Mouse (Mus musculus) hindbrain, embryonic 15.5 days (tissue): ENCODE measurements around the gene Rara. TPM values are rescaled to one million over a fixed set of nuclear protein-coding genes. Genes with fewer than 3 reads are reported as not detected.
"Not testable (repeated sequence)": the region's sequence is repeated elsewhere in the genome, so short reads cannot be mapped to it uniquely, and the experiment has no call there.

Source experiments
- ATAC-seq: fragments of 200-750 bp; cut with Nextera tagmentation; 2 replicates; pipeline ENCODE4 v1.8.0; 2017; ENCODE audit warnings: low read depth, moderate number of reproducible peaks, moderate TSS enrichment; ENCODE audit not compliant: low FRiP score
- H3K27ac ChIP-seq: fragments of 300-500 bp; sonication (generic); replicated peaks from 2 replicates; pipeline ENCODE4 v1.5.1; 2015; ENCODE audit warnings: mild to moderate bottlenecking, inconsistent platforms
- H3K27me3 ChIP-seq: fragments of 300-500 bp; sonication (generic); 2 replicates; pipeline ENCODE4 v1.6.1; 2015; ENCODE audit warnings: control low read depth, inconsistent platforms
- H3K36me3 ChIP-seq: fragments of 300-500 bp; sonication (generic); 2 replicates; pipeline ENCODE4 v1.6.1; 2015; ENCODE audit warnings: control low read depth, inconsistent platforms
- H3K4me1 ChIP-seq: fragments of 300-500 bp; sonication (generic); replicated peaks from 2 replicates; pipeline ENCODE4 v1.6.1; 2015; ENCODE audit warnings: control low read depth, inconsistent platforms
- H3K4me2 ChIP-seq: fragments of 300-500 bp; sonication (generic); 2 replicates; pipeline ENCODE4 v1.6.1; 2015; ENCODE audit warnings: moderate library complexity, mild to moderate bottlenecking, inconsistent platforms
- H3K4me3 ChIP-seq: fragments of 300-500 bp; sonication (generic); 2 replicates; pipeline ENCODE4 v1.5.1; 2015; ENCODE audit warnings: mild to moderate bottlenecking, inconsistent platforms
- H3K9ac ChIP-seq: fragments of 300-500 bp; sonication (generic); 2 replicates; pipeline ENCODE4 v1.6.1; 2015; ENCODE audit warnings: inconsistent platforms
- H3K9me3 ChIP-seq: fragments of 300-500 bp; sonication (generic); 2 replicates; pipeline ENCODE4 v1.6.1; 2016; ENCODE audit warnings: control low read depth, inconsistent platforms
- WGBS: fragments of 180-500 bp; shearing (Covaris S2); methylation state at CpG from one replicate; pipeline ENCODE4 v1.1.7; 2015; 5-methylcytosine and 5-hydroxymethylcytosine counted together
- polyA plus RNA-seq: library from polyadenylated mRNA; unstranded; fragments of >200 nt; fragmentation: Nextera tagmentation; extraction: Ambion mirVana; gene quantifications from 2 replicates; pipeline ENCODE4 v1.2.1, GENCODE M21; 2015

The Rara gene
- polyA plus RNA-seq, 1 experiment from 2014 or later, result 16.8 TPM

DNA sequence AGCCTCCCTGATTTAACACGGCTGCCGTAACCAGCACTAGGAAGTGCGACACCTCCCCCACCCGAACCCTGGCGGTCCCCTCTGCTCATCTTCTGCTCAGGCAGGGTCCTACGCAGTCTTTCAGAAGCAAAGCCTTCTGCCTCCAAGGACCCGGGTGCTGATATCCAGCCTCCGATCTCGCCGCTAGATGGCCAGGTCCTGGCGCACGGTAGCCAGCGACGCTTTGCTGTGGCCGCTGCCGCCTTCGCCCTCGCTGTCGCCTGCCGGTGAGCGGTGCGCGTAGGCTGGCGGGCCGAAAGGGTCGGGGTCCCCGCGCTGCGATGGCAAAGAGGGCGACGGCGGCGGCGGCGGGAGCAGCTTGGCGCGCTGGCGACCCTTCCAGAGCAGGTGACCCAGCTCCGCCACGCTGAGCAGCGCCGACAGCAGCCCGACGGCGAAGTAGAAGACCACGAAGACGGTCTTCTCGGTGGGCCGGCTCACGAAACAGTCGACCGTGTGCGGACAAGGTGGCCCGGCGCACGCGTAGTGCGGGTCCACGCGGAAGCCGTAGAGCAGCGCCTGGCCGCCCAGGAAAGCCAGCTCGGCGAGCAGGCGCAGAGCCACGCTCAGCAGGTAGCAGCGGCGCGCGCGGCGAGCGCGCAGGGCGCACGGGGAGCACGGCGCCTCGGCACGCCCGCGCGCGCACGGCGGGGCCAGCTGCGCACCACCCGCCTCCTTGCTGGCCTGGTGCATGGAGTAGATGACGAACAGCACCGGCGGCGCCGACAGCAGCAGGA is 54.6 kb downstream of the Rara start:
- ATAC-seq, result peak; percentile 83
- Histone ChIP-seq H3K9me3 (no peaks in the 10 kb centered on the region), H3K4me1 (peaks cover 28% of the 10 kb centered on the region), H3K9ac (peak overlapping the region; percentile 77), H3K4me2 (peak overlapping the region; percentile 67), H3K4me3 (peak overlapping the region; percentile 56), H3K27me3 (no peaks in the 10 kb centered on the region), H3K27ac (peak overlapping the region; percentile 91), H3K36me3 (no peaks in the 10 kb centered on the region)
- under 1% methylated on average over 91 of the region's 94 CpGs for WGBS

DNA sequence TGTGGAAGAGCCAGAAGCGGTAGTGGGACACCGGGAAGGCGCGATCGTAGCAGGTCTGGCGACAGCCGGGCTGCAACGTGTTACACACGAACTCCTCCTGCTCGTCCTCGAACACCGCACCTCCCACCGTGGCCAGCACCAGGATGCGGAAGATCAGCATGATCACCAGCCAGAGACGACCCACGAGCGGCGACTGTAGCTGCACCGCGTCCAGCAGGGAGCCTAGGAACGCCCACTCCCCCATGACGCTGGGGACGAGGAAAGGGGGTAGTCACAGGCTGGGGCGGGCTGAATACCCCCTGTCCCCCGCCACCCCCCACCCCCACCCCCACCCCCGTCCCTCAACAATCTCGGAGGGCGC is 55.1 kb downstream of the Rara start, which contains the start of gene Gjd3:
TSS of gene Gjd3 (minus strand) at position 244 of the 361 bp plus-strand sequence.
- Histone ChIP-seq H3K4me1 (peaks cover 28% of the 10 kb centered on the region), H3K9ac (peak within 1 kb of the TSS; percentile 77), H3K27ac (peak within 1 kb of the TSS; percentile 91), H3K4me2 (peak within 1 kb of the TSS; percentile 67), H3K9me3 (no peaks in the 10 kb centered on the region), H3K36me3 (no peaks in the 10 kb centered on the region), H3K4me3 (peak within 1 kb of the TSS; percentile 56), H3K27me3 (no peaks in the 10 kb centered on the region)
- ATAC-seq, result peak; percentile 69
- 1% methylated on average over 26 of the region's 28 CpGs for WGBS

DNA sequence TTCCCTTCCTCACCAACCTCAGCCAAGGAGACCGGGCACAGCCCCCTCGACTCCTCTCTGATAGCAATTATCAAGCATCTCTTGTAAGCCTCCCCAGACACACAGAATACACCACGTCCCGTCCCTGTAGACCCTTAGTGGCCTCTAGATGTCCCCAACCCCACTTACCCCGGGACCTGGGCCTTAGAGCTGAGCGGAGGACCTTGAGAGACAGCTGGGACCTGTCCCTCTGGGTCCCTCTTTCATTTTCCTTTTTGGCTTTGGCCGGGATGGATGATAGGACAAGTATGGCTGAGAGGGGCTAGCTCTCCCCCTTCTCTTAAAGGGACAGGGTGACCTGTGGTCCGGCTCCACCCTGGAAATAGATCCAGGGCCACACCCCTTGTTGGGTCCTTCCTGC is 55.9 kb downstream of the Rara start:
- peak overlapping the region; percentile 77 for H3K9ac ChIP-seq

DNA sequence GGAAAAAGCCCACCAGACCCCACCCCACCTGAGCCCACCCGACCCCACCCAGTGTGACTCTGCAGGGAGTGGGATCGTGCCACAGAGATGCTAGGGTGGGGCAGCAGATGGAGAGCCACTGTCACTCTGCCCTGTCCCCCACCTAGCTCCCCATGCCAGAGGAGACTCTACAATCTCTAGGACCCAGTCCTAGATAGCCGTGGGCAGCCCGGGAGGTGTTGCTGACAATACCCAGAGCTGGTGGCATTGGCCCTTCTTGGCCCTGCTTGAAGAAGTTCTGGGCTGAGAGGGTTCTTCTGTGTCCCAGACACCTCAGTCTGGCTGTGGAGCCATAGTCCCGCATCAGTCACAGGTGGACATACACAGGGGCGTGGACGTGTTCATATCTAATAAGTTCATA is 57.9 kb downstream of the Rara start:
- H3K9me3 ChIP-seq, result no peaks in the 10 kb centered on the region
- 96% methylated on average over 7 of the region's 7 CpGs for WGBS
- no peak for ATAC-seq

More for the DNA sequence above, 55.9 kb downstream of the Rara start:
- Histone ChIP-seq H3K4me2 (peak overlapping the region; percentile 67), H3K4me3 (peak overlapping the region; percentile 56), H3K27me3 (no peaks in the 10 kb centered on the region), H3K27ac (no peak overlapping the region), H3K4me1 (peaks cover 28% of the 10 kb centered on the region), H3K36me3 (no peaks in the 10 kb centered on the region), H3K9me3 (no peaks in the 10 kb centered on the region)
- 35% methylated on average over 8 of the region's 8 CpGs for WGBS
- ATAC-seq, result no peak

DNA sequence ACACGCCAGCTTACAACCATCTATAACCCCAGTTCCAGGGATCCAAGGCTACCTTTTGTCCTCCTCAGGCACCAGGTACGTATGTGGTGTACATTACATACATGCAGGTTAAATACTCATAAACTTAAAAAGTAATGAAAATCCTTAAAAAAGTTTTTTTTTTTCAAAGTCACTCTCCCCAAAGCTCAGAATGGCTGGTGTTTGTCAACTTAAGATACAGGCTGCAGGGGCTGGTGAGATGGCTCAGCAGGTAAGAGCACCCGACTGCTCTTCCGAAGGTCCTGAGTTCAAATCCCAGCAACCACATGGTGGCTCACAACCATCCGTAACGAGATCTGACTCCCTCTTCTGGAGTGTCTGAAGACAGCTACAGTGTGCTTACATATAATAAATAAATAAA is 60.6 kb downstream of the Rara start:
- H3K27ac ChIP-seq, H3K9ac ChIP-seq, H3K27me3 ChIP-seq, H3K4me3 ChIP-seq, H3K9me3 ChIP-seq, H3K36me3 ChIP-seq, H3K4me1 ChIP-seq, H3K4me2 ChIP-seq, ATAC-seq: not testable (repeated sequence)
- 95% methylated on average over 6 of the region's 6 CpGs for WGBS

More for the DNA sequence above, 57.9 kb downstream of the Rara start:
- no peak overlapping the region for H3K4me3 ChIP-seq
- H3K9ac ChIP-seq, result no peak overlapping the region
- peaks cover 28% of the 10 kb centered on the region for H3K4me1 ChIP-seq
- H3K27me3 ChIP-seq, result no peaks in the 10 kb centered on the region
- H3K36me3 ChIP-seq, result no peaks in the 10 kb centered on the region
- no peak overlapping the region for H3K27ac ChIP-seq
- H3K4me2 ChIP-seq, result no peak overlapping the region

DNA sequence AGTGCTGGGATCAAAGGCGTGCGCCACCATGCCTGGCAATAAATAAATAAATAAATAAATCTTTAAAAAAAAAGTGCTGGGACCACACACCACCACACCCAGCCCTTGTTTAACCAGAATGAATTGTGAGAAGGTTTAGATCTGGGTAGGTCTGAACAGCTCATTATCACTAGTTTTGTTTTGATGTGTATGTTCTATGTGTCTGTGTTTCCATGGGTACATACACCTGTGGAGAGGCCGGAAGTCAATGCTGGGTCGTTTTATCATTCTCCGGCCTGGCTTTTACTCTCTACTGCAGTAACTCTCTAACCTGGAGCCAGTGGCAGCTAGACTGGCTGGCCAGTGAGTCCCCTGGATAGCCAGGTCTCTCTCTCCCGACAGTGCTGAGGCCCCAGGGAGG is 63.2 kb downstream of the Rara start:
- 86% methylated on average over 6 of the region's 6 CpGs for WGBS
- Histone ChIP-seq H3K27ac (no peak overlapping the region), H3K9ac (no peak overlapping the region), H3K4me1 (no peaks in the 10 kb centered on the region), H3K36me3 (no peaks in the 10 kb centered on the region), H3K9me3 (no peaks in the 10 kb centered on the region), H3K4me3 (no peak overlapping the region), H3K27me3 (no peaks in the 10 kb centered on the region), H3K4me2 (no peak overlapping the region)
- no peak for ATAC-seq

DNA sequence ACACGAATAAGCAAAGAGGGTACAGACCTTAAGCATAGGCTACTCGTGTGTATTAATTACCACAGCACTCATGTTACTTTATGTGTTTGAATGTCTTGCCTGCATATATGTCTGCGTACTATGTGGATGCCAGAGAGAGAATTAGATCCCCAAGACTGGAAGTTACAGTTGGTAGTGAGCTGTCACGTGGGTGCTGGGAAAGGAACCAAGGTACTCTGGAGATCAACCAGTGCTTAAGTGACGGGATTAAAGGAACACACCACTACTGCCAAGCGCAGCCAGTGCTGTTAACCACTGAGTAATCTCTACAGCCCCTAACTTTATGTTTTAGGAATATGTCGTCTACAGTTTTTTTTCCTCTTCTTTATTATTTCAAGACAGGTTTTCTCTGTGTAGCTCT is 68.4 kb downstream of the Rara start:
- no peak overlapping the region for H3K4me3 ChIP-seq
- H3K4me2 ChIP-seq, result no peak overlapping the region
- H3K9ac ChIP-seq, result no peak overlapping the region
- no peaks in the 10 kb centered on the region for H3K4me1 ChIP-seq
- no peak overlapping the region for H3K27ac ChIP-seq
- no peak for ATAC-seq
- H3K9me3 ChIP-seq, result no peaks in the 10 kb centered on the region
- WGBS, result 96% methylated on average over 7 of the region's 7 CpGs
- no peaks in the 10 kb centered on the region for H3K27me3 ChIP-seq
- H3K36me3 ChIP-seq, result no peaks in the 10 kb centered on the region

DNA sequence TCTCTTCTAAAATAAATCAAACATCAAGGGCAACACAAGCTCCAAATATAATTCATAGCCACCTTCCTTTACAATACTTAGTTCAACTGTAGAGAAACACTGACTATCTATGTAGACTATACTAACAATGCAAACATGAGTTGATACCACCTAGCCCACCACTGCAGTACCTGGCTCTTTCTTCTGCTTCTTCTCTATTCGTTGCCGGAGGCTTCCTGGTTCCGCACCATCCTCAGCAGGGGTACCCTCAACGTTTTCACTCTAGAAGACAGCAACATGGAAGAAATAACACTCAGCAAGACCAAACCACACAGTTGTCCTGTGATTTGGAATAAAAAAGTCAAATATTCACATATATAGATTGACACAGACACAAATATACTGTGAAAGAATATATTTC is 70.0 kb downstream of the Rara start:
- H3K4me3 ChIP-seq, result no peak overlapping the region
- no peak overlapping the region for H3K4me2 ChIP-seq
- H3K9ac ChIP-seq, result no peak overlapping the region
- ATAC-seq, result no peak
- no peaks in the 10 kb centered on the region for H3K9me3 ChIP-seq
- 92% methylated on average over 4 of the region's 4 CpGs for WGBS
- no peaks in the 10 kb centered on the region for H3K36me3 ChIP-seq
- H3K4me1 ChIP-seq, result no peaks in the 10 kb centered on the region
- H3K27me3 ChIP-seq, result no peaks in the 10 kb centered on the region
- no peak overlapping the region for H3K27ac ChIP-seq

DNA sequence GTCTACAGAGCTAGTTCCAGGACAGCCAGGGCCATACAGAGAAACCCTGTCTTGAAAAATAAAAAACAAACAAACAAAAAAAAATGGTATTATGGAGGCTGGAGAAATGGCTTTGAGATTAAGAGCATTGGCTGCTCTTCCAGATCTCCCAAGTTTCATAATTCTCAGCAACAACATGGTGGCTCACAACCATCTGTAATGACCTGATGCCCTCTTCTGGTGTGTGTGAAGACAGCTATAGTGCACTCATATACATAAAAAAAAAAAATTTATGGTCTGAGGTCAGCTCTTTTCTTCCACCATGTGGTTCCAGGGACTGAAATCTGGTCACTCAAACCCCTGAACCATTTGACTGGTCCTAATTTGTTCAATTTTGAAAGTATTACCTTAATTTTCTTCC is 71.2 kb downstream of the Rara start:
- Histone ChIP-seq H3K27me3 (no peaks in the 10 kb centered on the region), H3K9me3 (no peaks in the 10 kb centered on the region), H3K27ac (no peak overlapping the region), H3K36me3 (no peaks in the 10 kb centered on the region), H3K4me3 (no peak overlapping the region), H3K9ac (no peak overlapping the region), H3K4me1 (no peaks in the 10 kb centered on the region), H3K4me2 (no peak overlapping the region)
- no peak for ATAC-seq

DNA sequence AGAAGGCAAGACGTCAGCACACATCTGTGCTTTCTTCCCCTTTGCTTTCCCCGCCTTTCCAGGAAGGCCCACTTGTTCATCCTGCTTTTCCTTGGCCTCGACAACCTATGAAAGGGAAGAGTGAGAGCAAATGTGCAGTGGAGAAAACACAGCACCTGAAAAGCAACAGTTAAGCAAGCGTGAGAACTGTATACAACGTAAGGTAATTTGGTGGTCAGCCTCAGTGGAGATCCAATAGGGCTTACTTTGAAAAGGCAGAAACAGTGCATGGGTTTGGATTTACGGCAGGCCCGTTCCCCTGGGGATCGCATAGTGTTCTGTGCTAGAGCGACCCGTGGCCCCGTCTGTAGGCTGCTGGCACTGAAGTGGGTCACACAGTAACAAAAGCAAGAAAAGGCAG is 71.6 kb downstream of the Rara start:
- no peaks in the 10 kb centered on the region for H3K4me1 ChIP-seq
- H3K36me3 ChIP-seq, result no peaks in the 10 kb centered on the region
- no peak overlapping the region for H3K27ac ChIP-seq
- ATAC-seq, result no peak
- no peaks in the 10 kb centered on the region for H3K27me3 ChIP-seq
- no peak overlapping the region for H3K4me2 ChIP-seq
- 86% methylated on average over 11 of the region's 11 CpGs for WGBS
- no peak overlapping the region for H3K4me3 ChIP-seq
- no peak overlapping the region for H3K9ac ChIP-seq
- H3K9me3 ChIP-seq, result no peaks in the 10 kb centered on the region

DNA sequence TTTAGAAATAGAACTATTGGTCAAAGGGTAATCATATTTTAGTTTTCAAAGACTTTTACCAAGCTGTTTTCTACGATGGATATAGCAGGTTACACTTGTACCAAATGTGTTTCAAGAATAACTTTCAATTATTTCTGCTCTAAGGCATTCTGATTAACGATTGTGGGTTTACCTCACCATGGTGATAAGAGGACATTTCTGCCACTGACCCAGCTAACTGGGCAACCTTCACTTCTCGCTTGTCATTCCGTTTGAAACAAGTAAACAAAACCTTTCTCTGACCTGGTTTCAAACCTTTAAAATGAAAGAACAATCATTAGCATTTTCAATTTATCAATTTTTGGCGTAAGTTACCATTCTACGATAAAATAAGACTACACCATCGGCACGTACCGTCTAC is 79.2 kb downstream of the Rara start:
- Histone ChIP-seq H3K9me3 (no peaks in the 10 kb centered on the region), H3K27ac (no peak overlapping the region), H3K4me3 (no peak overlapping the region), H3K4me2 (no peak overlapping the region), H3K4me1 (no peaks in the 10 kb centered on the region), H3K36me3 (no peaks in the 10 kb centered on the region), H3K27me3 (no peaks in the 10 kb centered on the region), H3K9ac (no peak overlapping the region)
- ATAC-seq, result no peak
- WGBS, result 91% methylated on average over 9 of the region's 9 CpGs

DNA sequence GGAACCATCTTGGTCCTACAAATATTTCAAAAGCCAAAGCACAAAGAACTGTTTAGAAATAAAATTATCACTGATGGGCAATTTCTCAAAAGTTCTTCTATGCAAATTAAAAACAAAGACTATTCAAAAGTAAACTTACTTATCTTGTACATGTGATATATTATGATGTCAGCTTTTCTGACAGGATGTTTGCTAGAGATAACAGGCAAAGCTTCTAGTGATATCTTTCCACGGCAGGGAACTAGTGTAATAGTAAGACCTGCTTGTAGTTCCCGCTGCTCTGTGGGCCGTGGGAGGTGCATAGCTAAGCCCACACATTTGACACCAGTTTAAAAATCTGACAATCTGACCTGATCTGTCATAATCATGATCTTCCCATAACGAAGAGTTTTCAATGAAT is 82.5 kb downstream of the Rara start:
- Histone ChIP-seq H3K4me2 (no peak overlapping the region), H3K27me3 (no peaks in the 10 kb centered on the region), H3K27ac (no peak overlapping the region), H3K9me3 (no peaks in the 10 kb centered on the region), H3K36me3 (no peaks in the 10 kb centered on the region), H3K9ac (no peak overlapping the region), H3K4me3 (no peak overlapping the region), H3K4me1 (no peaks in the 10 kb centered on the region)
- 96% methylated on average over 4 of the region's 4 CpGs for WGBS
- ATAC-seq, result no peak

DNA sequence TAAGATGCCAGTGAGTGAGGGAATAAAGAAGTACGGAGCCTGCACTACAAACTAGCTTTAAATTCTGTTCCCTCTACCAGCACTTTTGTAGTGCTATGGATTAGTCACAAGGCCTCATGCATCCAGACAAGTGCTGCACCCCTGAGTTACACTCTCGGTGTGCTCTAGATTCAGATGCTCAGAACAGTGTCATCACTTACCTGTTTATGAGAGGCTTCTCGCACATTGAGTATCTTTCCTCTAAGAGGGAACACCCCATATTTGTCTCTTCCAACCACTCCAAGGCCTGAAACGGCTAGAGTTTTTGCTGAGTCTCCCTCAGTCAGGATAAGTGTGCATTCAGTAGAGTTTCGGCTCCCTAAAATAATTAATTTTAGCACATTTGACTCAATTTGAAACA is 83.1 kb downstream of the Rara start:
- 96% methylated on average over 5 of the region's 5 CpGs for WGBS
- Histone ChIP-seq H3K27ac (no peak overlapping the region), H3K36me3 (no peaks in the 10 kb centered on the region), H3K9ac (no peak overlapping the region), H3K4me2 (no peak overlapping the region), H3K27me3 (no peaks in the 10 kb centered on the region), H3K4me1 (no peaks in the 10 kb centered on the region), H3K4me3 (no peak overlapping the region), H3K9me3 (no peaks in the 10 kb centered on the region)
- ATAC-seq, result no peak
